Mouse (Mus musculus): ENCODE measurements at regions not wholly inside any gene's neighbourhood (a gene's known extent, or its start where the extent isn't known, plus 50 kb on each side); places are given as distances from the start of the nearest gene placed in this dataset.

- no peak for TF ChIP-seq CTCF (IDR thresholded peaks at IDR 0.05; ENCODE audit: low read depth, low read length)
- no peak for TF ChIP-seq POLR2A (IDR thresholded peaks at IDR 0.05; ENCODE audit: extremely low read depth, insufficient read depth, low read length)
Observed at GRCm38 (mm10) chr3:103493623-103494022, 81.4 kb upstream of the Syt6 start.

Data from liver, adult 2 months (tissue).